Mouse (Mus musculus) heart, postnatal 0 days (tissue): ENCODE measurements around the gene Pilra. TPM values are rescaled to one million over a fixed set of nuclear protein-coding genes. Genes with fewer than 3 reads are reported as not detected.

Experiments
- ATAC-seq: fragments of 200-750 bp; cut with Nextera tagmentation; 2 replicates; pipeline ENCODE4 v1.8.0; 2017; ENCODE audit warnings: low read depth, moderate number of reproducible peaks, moderate library complexity; ENCODE audit not compliant: insufficient read depth
- DNase-seq: peaks from one replicate; pipeline ENCODE4 v3.0.0-alpha.2; 2016; ENCODE audit warnings: low spot score
- H3K27ac ChIP-seq: fragments of 300-500 bp; sonication (generic); 2 replicates; pipeline ENCODE4 v1.5.1; 2014; ENCODE audit warnings: low read depth, mild to moderate bottlenecking
- H3K27me3 ChIP-seq: fragments of 300-500 bp; sonication (generic); 2 replicates; pipeline ENCODE4 v1.6.1; 2014; ENCODE audit warnings: low read length, mixed read lengths; ENCODE audit not compliant: control insufficient read depth, insufficient read depth
- H3K36me3 ChIP-seq: fragments of 300-500 bp; sonication (generic); replicated peaks from 2 replicates; pipeline ENCODE4 v1.6.1; 2014; ENCODE audit warnings: low read length, mixed read lengths; ENCODE audit not compliant: control insufficient read depth, insufficient read depth
- H3K4me1 ChIP-seq: fragments of 300-500 bp; sonication (generic); 2 replicates; pipeline ENCODE4 v1.6.1; 2014; ENCODE audit warnings: antibody characterized with exemption; ENCODE audit not compliant: control insufficient read depth, insufficient read depth
- H3K4me2 ChIP-seq: fragments of 300-500 bp; sonication (generic); 2 replicates; pipeline ENCODE4 v1.6.1; 2014; ENCODE audit warnings: low read depth, mild to moderate bottlenecking, low read length, moderate library complexity
- H3K4me3 ChIP-seq: fragments of 300-500 bp; sonication (generic); 2 replicates; pipeline ENCODE4 v1.5.1; 2014; ENCODE audit warnings: low read depth, low read length
- H3K9ac ChIP-seq: fragments of 300-500 bp; sonication (generic); replicated peaks from 2 replicates; pipeline ENCODE4 v1.6.1; 2014; ENCODE audit warnings: low read depth, low read length, mixed read lengths
- H3K9me3 ChIP-seq: fragments of 300-500 bp; sonication (generic); replicated peaks from 2 replicates; pipeline ENCODE4 v1.6.1; 2016; ENCODE audit warnings: low read length; ENCODE audit not compliant: control insufficient read depth
- CTCF ChIP-seq: IDR thresholded peaks from 2 replicates; pipeline ENCODE4 v1.5.1; 2016; ENCODE audit warnings: antibody characterized with exemption, control low read depth, low read depth
- EP300 ChIP-seq: IDR thresholded peaks from 2 replicates; pipeline ENCODE4 v1.6.1; 2016; ENCODE audit warnings: antibody characterized with exemption, low read depth
- WGBS: fragments of 180-500 bp; shearing (Covaris S2); extraction: QIAGEN DNeasy Blood & Tissue Kit; methylation state at CpG from one replicate; pipeline ENCODE4 v1.1.7; 2014; 5-methylcytosine and 5-hydroxymethylcytosine counted together
- polyA plus RNA-seq: library from polyadenylated mRNA; unstranded; fragments of >200 nt; fragmentation: Nextera tagmentation; extraction: Ambion mirVana; gene quantifications from 2 replicates; pipeline ENCODE4 v1.2.1, GENCODE M21; 2015
- total RNA-seq: library from RNA; depleted of rRNA; stranded (reverse); fragments of >200 nt; gene quantifications from 2 replicates; pipeline ENCODE4 v1.2.3, GENCODE M21; 2014; ENCODE audit warnings: low replicate concordance

Pilra gene
- total and polyA plus RNA-seq, 2 experiments from 2014 or later, result 2.0 to 78.0 TPM

GRCm38 (mm10) chr5:137817466-137818222 lies 18.4 kb downstream of the Pilra start:
- WGBS, result 34% methylated on average over 4 of the region's 4 CpGs
- Histone ChIP-seq H3K9me3 (no peaks in the 10 kb centered on the region), H3K4me2 (no peak overlapping the region), H3K36me3 (no peaks in the 10 kb centered on the region), H3K4me3 (no peak overlapping the region), H3K27ac (peak overlapping the region; percentile 50), H3K27me3 (no peaks in the 10 kb centered on the region), H3K4me1 (no peaks in the 10 kb centered on the region), H3K9ac (no peak overlapping the region)
- TF ChIP-seq CTCF (no peak), EP300 (no peak)
- DNase-seq, result peak; percentile 57
- ATAC-seq, result peak; percentile 67

DNA sequence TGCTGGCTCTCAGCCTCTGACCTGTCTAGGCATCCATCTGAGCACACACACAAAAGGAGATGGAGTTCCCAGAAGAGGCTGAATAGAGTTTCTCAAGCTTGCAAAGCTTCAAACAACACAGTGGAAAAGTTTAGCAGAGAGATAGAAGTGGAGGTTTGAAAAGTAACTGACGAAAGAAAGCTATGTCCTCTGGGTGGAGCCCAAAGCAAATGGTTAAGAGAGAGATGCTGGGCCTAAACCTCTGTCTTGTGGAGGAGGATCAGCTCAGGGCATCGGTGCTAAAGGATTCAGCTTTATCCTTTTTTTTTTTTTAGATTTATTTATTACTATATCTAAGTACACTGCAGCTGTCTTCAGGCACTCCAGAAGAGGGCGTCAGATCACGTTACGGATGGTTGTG lies 27.8 kb downstream of the Pilra start:
- WGBS, result 84% methylated on average over 5 of the region's 5 CpGs
- no peak for TF ChIP-seq CTCF
- TF ChIP-seq EP300, result no peak
- H3K9ac ChIP-seq, result no peak overlapping the region

GRCm38 (mm10) chr5:137806158-137806557 lies 29.9 kb downstream of the Pilra start:
- 61% methylated on average over 1 of the region's 1 CpGs for WGBS
- Histone ChIP-seq H3K27ac (no peak overlapping the region), H3K9me3 (no peaks in the 10 kb centered on the region), H3K4me3 (no peak overlapping the region), H3K4me1 (no peaks in the 10 kb centered on the region), H3K36me3 (no peaks in the 10 kb centered on the region), H3K9ac (no peak overlapping the region), H3K27me3 (no peaks in the 10 kb centered on the region), H3K4me2 (no peak overlapping the region)
- no peak for TF ChIP-seq CTCF
- TF ChIP-seq EP300, result no peak
- DNase-seq, result no peak
- ATAC-seq, result no peak

More for the DNA sequence above, 27.8 kb downstream of the Pilra start:
- Histone ChIP-seq H3K4me1 (no peaks in the 10 kb centered on the region), H3K9me3 (no peaks in the 10 kb centered on the region), H3K4me2 (no peak overlapping the region), H3K4me3 (no peak overlapping the region), H3K27me3 (no peaks in the 10 kb centered on the region), H3K27ac (no peak overlapping the region), H3K36me3 (no peaks in the 10 kb centered on the region)
- DNase-seq (no peak), ATAC-seq (no peak)

DNA sequence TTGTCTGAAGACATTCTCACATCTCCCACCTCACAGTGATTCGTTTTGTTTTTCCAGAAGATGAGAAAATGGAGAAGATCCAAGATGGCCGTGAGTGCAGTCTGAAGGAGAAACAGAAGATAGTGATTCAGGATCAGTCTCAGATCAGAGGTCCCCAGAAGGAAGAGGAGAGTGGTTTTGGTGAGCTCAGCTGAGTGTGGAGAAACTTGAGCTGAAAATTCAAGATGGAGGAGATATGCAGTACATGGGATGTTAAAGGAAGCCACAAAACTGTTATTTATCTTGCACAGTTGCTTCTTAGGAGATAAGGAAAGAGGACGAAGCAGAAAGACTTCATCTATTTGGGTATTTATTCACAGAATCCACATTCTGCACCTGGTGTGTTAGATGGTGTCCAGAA lies 35.2 kb downstream of the Pilra start:
- WGBS, result 41% methylated on average over 3 of the region's 3 CpGs
- no peaks in the 10 kb centered on the region for H3K9me3 ChIP-seq
- DNase-seq (no peak), ATAC-seq (no peak)
- H3K27me3 ChIP-seq, result no peaks in the 10 kb centered on the region
- H3K27ac ChIP-seq, result no peak overlapping the region
- no peak overlapping the region for H3K9ac ChIP-seq
- H3K4me2 ChIP-seq, result no peak overlapping the region
- no peak for TF ChIP-seq EP300
- TF ChIP-seq CTCF, result no peak
- H3K4me1 ChIP-seq, result no peaks in the 10 kb centered on the region
- no peak overlapping the region for H3K4me3 ChIP-seq
- no peaks in the 10 kb centered on the region for H3K36me3 ChIP-seq

DNA sequence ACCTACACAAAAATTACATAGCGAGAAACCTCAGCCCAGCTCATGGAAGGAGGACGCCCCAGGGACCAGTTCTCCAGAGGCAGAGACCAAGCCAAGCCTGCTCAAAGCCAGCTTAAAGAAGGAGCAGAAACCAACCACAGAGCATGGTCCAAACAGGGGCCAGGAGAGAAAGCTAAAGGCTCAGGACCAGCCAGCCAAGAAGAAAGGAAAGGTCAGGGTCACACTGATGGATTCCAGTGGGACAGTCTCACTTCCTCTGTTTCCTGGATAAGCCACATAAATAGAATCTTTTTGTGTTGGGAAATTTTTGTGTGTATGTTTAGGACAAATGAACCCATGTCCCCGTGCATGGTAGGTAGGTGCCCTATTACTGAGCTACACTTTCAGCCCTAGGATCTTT lies 39.5 kb downstream of the Pilra start:
- Histone ChIP-seq H3K4me2 (no peak overlapping the region), H3K36me3 (no peaks in the 10 kb centered on the region), H3K4me1 (no peaks in the 10 kb centered on the region), H3K27ac (0 out of 2 replicates have a peak overlapping the region, but pooled peaks have one; percentile 32), H3K27me3 (no peaks in the 10 kb centered on the region), H3K4me3 (no peak overlapping the region), H3K9ac (no peak overlapping the region), H3K9me3 (no peaks in the 10 kb centered on the region)
- ATAC-seq (no peak), DNase-seq (no peak)
- 63% methylated on average over 3 of the region's 3 CpGs for WGBS
- TF ChIP-seq EP300 (no peak), CTCF (no peak)

DNA sequence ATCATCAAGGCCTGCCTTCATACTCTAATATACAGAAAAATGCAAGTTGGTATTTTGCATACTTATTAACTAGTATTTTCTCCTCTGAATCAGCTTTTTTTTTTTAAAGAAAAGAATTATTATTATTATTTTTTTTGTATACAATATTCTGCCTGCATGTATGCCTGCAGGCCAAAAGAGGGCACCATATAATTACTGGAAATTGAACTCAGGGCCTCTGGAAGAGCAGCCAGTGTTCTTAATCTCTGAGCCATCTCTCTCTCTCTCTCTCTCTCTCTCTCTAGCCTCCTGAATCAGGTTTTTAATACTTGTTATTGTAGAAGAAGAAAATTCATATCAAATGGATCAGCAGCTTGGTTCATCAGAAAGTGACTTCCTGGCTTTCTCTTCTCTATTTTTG lies 44.5 kb downstream of the Pilra start:
- no peak for ATAC-seq

More for the DNA sequence above, 44.5 kb downstream of the Pilra start:
- 0 out of 2 replicates have a peak, but pooled peaks cover 4% of the 10 kb centered on the region for H3K4me1 ChIP-seq
- no peak overlapping the region for H3K4me2 ChIP-seq
- no peaks in the 10 kb centered on the region for H3K9me3 ChIP-seq
- H3K9ac ChIP-seq, result no peak overlapping the region
- no peak overlapping the region for H3K27ac ChIP-seq
- no peaks in the 10 kb centered on the region for H3K27me3 ChIP-seq
- no peaks in the 10 kb centered on the region for H3K36me3 ChIP-seq
- no peak for DNase-seq
- TF ChIP-seq CTCF (peak; percentile 51), EP300 (no peak)
- no peak overlapping the region for H3K4me3 ChIP-seq
